Mouse (Mus musculus) olfactory bulb, adult 2 months (tissue): ENCODE measurements around the gene Pdk2.

Experiments
- CTCF ChIP-seq: fragments of 200-500 bp; IDR thresholded peaks from 2 replicates; pipeline ENCODE4 v1.5.1; 2012; ENCODE audit warnings: low read depth, mild to moderate bottlenecking, low read length, moderate library complexity; ENCODE audit not compliant: insufficient read depth
- POLR2A ChIP-seq: fragments of 200-500 bp; IDR thresholded peaks from 2 replicates; pipeline ENCODE4 v1.6.1; 2012; ENCODE audit warnings: mild to moderate bottlenecking, low read depth, low read length, moderate library complexity; ENCODE audit not compliant: insufficient read depth

DNA sequence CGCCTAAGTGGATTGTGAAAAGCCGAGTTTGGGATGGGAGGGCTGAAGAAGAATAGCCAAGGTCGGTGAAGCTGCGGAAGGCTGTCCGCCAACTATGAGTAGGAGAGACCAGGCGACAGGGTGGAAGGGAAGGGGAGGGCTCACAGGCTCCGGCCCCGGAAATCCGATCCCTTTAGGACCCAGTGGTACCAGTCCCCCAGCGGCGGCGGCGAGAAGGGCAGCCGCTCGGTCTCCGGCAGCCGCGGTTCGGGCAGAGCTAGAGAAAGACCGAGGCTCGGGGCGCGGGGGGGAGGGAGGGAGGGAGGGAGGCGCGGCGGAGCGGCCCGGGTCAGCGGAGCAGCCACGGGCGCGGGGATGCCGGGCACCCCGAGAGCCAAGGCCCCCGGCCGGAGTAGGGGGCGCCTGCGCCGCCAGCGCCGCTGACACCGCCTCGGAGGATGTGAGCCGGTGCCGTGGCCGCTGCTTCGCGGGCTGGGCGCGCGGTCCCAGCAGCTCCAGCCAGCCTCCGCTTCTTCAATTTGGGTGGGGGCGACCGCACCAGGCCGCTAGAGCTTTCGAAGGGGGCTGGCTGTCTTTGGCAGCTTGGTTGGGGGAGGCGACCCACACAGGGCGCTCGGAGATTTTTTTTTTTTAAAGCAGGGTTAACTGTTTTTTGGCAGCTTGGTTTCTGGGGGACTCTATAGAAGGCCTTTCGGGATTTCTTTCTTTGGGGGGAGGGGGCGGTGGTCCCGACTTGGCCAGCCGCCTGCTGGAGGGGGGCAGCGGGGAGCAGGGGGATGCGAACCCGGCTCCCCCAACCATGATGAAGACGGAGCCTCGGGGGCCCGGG, 50.2 kb downstream of the Pdk2 start, which contains the start of gene Ppp1r9b:
- TF ChIP-seq CTCF (peak; percentile 61; the same call in 1 of the 2 replicates), POLR2A (peak; percentile 57)
